Mouse (Mus musculus): ENCODE data around the gene Commd7. TPM values are rescaled to one million over a fixed set of nuclear protein-coding genes. Genes with fewer than 3 reads are reported as not detected.

Commd7 gene
- polyA plus RNA-seq, 1 experiment, result 16.5 TPM

DNA sequence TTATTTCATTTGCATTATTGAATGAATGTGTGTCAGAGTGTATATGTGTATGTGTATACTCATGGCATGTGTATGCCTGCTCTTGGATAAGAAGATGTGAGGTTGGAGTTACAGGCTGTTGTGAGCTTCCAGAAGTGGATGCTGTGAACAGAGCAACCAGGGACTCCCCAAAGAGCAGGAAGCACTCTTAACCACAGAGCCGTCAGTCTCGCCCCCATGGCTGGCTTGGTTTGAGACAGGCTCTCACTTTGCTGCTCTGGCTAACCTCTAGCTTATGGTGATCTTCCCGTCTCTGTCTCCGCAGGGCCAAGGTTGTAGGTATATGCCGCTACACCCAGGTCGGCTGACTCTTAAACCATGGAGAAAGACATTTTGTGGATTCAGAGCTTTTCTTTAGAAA, 14.1 kb downstream of the Commd7 start:
- no peak overlapping the region for H3K9ac ChIP-seq (ENCODE audit: low read depth, poor library complexity, severe bottlenecking)
- H3K9me3 ChIP-seq (replicated peaks; ENCODE audit: control insufficient read depth, insufficient read depth, low read length, poor library complexity, severe bottlenecking), result no peaks in the 10 kb centered on the region
- no peak overlapping the region for H3K27ac ChIP-seq (ENCODE audit: insufficient read depth, low read length)
- H3K27me3 ChIP-seq (ENCODE audit: control insufficient read depth, insufficient read depth, low read length, poor library complexity, severe bottlenecking), result no peaks in the 10 kb centered on the region
- H3K36me3 ChIP-seq (ENCODE audit: control insufficient read depth, insufficient read depth, low read length, poor library complexity, severe bottlenecking), result no peaks in the 10 kb centered on the region; the same call in none of the 2 replicates
- no peak overlapping the region for H3K4me3 ChIP-seq (ENCODE audit: low read depth, low read length)
- TF ChIP-seq POLR2A (IDR thresholded peaks at IDR 0.05; ENCODE audit: insufficient read depth, low read length), result no peak
- no peak for TF ChIP-seq EP300 (IDR thresholded peaks at IDR 0.05; ENCODE audit: insufficient read depth, low read depth, low read length)
- no peak for TF ChIP-seq CTCF (IDR thresholded peaks at IDR 0.05; ENCODE audit: low read depth, low read length)
- H3K4me1 ChIP-seq (ENCODE audit: control insufficient read depth, insufficient read depth, low read length), result peaks cover 8% of the 10 kb centered on the region

- Histone ChIP-seq H3K9me3 (replicated peaks; ENCODE audit: control insufficient read depth, insufficient read depth, low read length, poor library complexity, severe bottlenecking) (no peaks in the 10 kb centered on the region), H3K27ac (ENCODE audit: insufficient read depth, low read length) (no peak overlapping the region), H3K27me3 (ENCODE audit: control insufficient read depth, insufficient read depth, low read length, poor library complexity, severe bottlenecking) (no peaks in the 10 kb centered on the region), H3K4me1 (ENCODE audit: control insufficient read depth, insufficient read depth, low read length) (peaks cover 6% of the 10 kb centered on the region), H3K4me3 (ENCODE audit: low read depth, low read length) (no peak overlapping the region), H3K9ac (ENCODE audit: low read depth, poor library complexity, severe bottlenecking) (no peak overlapping the region), H3K36me3 (ENCODE audit: control insufficient read depth, insufficient read depth, low read length, poor library complexity, severe bottlenecking) (no peaks in the 10 kb centered on the region; the same call in none of the 2 replicates)
- no peak for TF ChIP-seq EP300 (IDR thresholded peaks at IDR 0.05; ENCODE audit: insufficient read depth, low read depth, low read length)
- no peak for TF ChIP-seq POLR2A (IDR thresholded peaks at IDR 0.05; ENCODE audit: insufficient read depth, low read length)
- TF ChIP-seq CTCF (IDR thresholded peaks at IDR 0.05; ENCODE audit: low read depth, low read length), result no peak
Observed at GRCm38 (mm10) chr2:153616893-153617292, 15.7 kb downstream of the Commd7 start.

GRCm38 (mm10) chr2:153612594-153613281, 19.8 kb downstream of the Commd7 start:
- Histone ChIP-seq H3K9me3 (replicated peaks; ENCODE audit: control insufficient read depth, insufficient read depth, low read length, poor library complexity, severe bottlenecking) (no peaks in the 10 kb centered on the region), H3K9ac (ENCODE audit: low read depth, poor library complexity, severe bottlenecking) (no peak overlapping the region), H3K27ac (ENCODE audit: insufficient read depth, low read length) (peak overlapping the region; percentile 52), H3K4me3 (ENCODE audit: low read depth, low read length) (no peak overlapping the region), H3K36me3 (ENCODE audit: control insufficient read depth, insufficient read depth, low read length, poor library complexity, severe bottlenecking) (no peaks in the 10 kb centered on the region), H3K4me1 (ENCODE audit: control insufficient read depth, insufficient read depth, low read length) (peaks cover 4% of the 10 kb centered on the region), H3K27me3 (ENCODE audit: control insufficient read depth, insufficient read depth, low read length, poor library complexity, severe bottlenecking) (no peaks in the 10 kb centered on the region)
- TF ChIP-seq CTCF (IDR thresholded peaks at IDR 0.05; ENCODE audit: low read depth, low read length), result no peak
- peak; percentile 61; the same call in 1 of the 2 replicates for TF ChIP-seq EP300 (IDR thresholded peaks at IDR 0.05; ENCODE audit: insufficient read depth, low read depth, low read length)

DNA sequence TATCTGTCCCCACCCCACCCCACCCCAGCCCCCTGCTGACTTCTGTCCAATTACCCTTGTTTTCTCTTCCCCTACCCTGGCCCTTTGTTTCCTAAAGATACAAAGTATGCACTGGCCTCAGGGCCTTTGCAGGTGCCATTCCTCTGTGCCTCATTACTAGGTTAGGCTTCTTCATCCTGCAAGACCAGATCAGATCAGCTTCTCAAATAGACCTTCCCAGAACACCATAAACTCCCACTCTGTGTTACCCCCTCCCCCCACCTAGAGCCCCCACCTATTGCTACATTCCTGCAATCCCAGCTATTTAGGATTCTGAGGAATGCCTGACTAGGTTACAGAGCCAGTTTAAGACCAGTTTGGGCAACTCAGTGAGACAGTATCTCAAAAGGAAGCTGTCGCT, 20.8 kb downstream of the Commd7 start:
- TF ChIP-seq CTCF (IDR thresholded peaks at IDR 0.05; ENCODE audit: low read depth, low read length), result no peak
- peak; percentile 51; the same call in 1 of the 2 replicates for TF ChIP-seq EP300 (IDR thresholded peaks at IDR 0.05; ENCODE audit: insufficient read depth, low read depth, low read length)
- TF ChIP-seq POLR2A (IDR thresholded peaks at IDR 0.05; ENCODE audit: insufficient read depth, low read length), result no peak
- Histone ChIP-seq H3K4me1 (ENCODE audit: control insufficient read depth, insufficient read depth, low read length) (peaks cover 4% of the 10 kb centered on the region), H3K36me3 (ENCODE audit: control insufficient read depth, insufficient read depth, low read length, poor library complexity, severe bottlenecking) (no peaks in the 10 kb centered on the region), H3K9ac (ENCODE audit: low read depth, poor library complexity, severe bottlenecking) (no peak overlapping the region), H3K9me3 (replicated peaks; ENCODE audit: control insufficient read depth, insufficient read depth, low read length, poor library complexity, severe bottlenecking) (no peaks in the 10 kb centered on the region), H3K27ac (ENCODE audit: insufficient read depth, low read length) (peak overlapping the region; percentile 29; the same call in 1 of the 2 replicates), H3K27me3 (ENCODE audit: control insufficient read depth, insufficient read depth, low read length, poor library complexity, severe bottlenecking) (no peaks in the 10 kb centered on the region), H3K4me3 (ENCODE audit: low read depth, low read length) (no peak overlapping the region)

- peak overlapping the region; percentile 3; the same call in 1 of the 2 replicates for H3K4me3 ChIP-seq (ENCODE audit: low read depth, low read length)
- no peaks in the 10 kb centered on the region for H3K27me3 ChIP-seq (ENCODE audit: control insufficient read depth, insufficient read depth, low read length, poor library complexity, severe bottlenecking)
- peak overlapping the region; percentile 72 for H3K27ac ChIP-seq (ENCODE audit: insufficient read depth, low read length)
- H3K9me3 ChIP-seq (replicated peaks; ENCODE audit: control insufficient read depth, insufficient read depth, low read length, poor library complexity, severe bottlenecking), result no peaks in the 10 kb centered on the region
- peaks cover 4% of the 10 kb centered on the region for H3K4me1 ChIP-seq (ENCODE audit: control insufficient read depth, insufficient read depth, low read length)
- H3K36me3 ChIP-seq (ENCODE audit: control insufficient read depth, insufficient read depth, low read length, poor library complexity, severe bottlenecking), result no peaks in the 10 kb centered on the region
- no peak for TF ChIP-seq POLR2A (IDR thresholded peaks at IDR 0.05; ENCODE audit: insufficient read depth, low read length)
- no peak for TF ChIP-seq CTCF (IDR thresholded peaks at IDR 0.05; ENCODE audit: low read depth, low read length)
- no peak for TF ChIP-seq EP300 (IDR thresholded peaks at IDR 0.05; ENCODE audit: insufficient read depth, low read depth, low read length)
- peak overlapping the region; percentile 56 for H3K9ac ChIP-seq (ENCODE audit: low read depth, poor library complexity, severe bottlenecking)
Observed at GRCm38 (mm10) chr2:153611241-153611630, 21.3 kb downstream of the Commd7 start.

Measured in ES-Bruce4 (cell line).